Mouse (Mus musculus) retina, postnatal 1 day (tissue): ENCODE measurements at regions not wholly inside any gene's neighbourhood (a gene's known extent, or its start where the extent isn't known, plus 50 kb on each side); places are given as distances from the start of the nearest gene placed in this dataset.
A peak's percentile ranks its signal among the peaks of the same experiment; 100 is the strongest.

Source experiments
- DNase-seq: peaks from one replicate; pipeline ENCODE4 v3.0.0-alpha.2; 2012

DNA sequence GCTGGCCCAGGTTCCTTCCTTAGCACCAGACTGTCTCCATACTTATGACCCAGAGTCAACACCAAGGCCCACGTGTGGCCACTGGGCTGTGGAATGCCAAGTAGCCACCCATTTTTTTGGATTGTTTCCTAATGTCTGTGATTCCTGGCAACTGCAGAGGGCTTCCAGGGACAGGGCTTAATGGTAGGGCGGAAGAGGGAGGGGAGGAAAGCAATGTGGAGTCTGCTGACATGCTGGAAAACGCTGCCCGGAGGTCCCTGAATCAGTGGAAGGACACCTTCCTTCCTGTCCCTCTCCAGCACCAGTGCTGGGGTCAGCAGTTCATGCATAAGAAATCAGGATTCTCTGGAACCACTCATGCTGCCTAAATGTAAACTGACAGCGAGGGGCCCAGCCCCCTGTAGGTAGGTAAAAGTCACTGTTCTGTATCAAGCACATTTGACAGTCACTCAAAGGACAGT, 90.8 kb downstream of the Iyd start:
- peak; percentile 81 for DNase-seq

GRCm38 (mm10) chr10:3633871-3634496, 93.9 kb downstream of the Iyd start:
- peak; percentile 18 for DNase-seq

DNA sequence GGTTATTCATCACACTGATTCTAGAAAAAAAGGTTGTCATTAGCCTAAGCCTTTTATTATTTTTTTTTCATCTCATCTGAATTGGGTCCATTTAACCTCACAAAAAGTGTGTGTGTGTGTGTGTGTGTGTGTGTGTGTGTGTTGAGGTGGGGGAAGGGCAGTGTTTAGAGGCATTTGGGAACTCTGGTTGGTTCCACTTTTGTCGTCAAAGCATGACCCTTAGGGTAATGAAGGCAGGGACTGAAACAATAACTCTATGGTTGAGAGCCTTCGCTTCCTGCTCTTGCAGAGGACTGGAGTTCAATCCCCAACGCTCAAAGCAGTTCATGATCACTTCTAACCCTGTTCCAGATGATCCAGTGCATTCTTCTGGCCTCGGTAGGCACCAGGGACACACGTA, 96.1 kb upstream of the Plekhg1 start:
- DNase-seq: no peak

GRCm38 (mm10) chr10:3645030-3645429, 95.1 kb upstream of the Plekhg1 start:
- DNase-seq: no peak

- no peak for DNase-seq
These were observed 93.8 kb upstream of the Plekhg1 start for GRCm38 (mm10) chr10:3646151-3646910.

DNA sequence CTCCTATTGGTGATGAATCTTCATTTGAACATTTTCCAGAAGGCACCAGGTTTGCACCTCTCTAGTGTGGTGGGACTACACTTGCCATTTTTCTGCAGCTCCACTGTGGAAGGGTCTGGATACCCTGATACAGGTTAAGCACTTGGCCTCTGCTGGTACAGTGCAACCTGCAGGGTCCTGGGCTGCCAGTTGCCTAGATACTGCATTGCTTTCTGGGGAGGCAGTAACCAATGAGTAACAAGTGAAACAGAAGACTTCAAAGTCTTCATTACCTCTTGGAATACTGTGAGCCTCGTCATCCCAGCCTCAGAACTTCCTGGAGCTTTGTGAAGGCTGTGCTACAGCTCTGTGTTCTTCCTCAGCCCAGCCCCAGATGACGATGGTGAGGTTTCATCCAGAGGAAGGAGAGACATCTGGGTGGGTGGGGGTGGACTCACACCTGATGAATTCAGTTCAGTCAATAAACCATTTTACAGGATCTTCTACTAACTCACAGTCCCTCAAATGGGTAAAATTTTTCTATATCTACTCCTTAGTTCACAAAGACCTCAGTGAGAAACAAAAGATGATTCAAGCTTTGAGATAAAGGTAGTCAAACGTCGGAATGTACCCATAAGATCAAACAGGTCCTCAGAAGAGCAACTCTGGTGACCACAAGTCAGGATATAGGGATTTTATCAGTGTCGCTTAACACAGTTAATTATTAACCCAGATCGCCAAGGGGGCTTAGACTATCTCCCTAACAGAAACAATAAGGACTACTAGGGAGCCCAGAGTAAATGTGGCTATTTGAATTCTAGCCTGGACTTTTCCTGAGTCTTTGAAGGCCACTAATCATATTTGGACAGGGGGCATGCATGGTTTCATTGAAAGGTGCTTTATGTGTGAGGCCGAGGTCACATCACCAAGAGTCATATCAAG, 92.1 kb upstream of the Plekhg1 start:
- DNase-seq: no peak

DNA sequence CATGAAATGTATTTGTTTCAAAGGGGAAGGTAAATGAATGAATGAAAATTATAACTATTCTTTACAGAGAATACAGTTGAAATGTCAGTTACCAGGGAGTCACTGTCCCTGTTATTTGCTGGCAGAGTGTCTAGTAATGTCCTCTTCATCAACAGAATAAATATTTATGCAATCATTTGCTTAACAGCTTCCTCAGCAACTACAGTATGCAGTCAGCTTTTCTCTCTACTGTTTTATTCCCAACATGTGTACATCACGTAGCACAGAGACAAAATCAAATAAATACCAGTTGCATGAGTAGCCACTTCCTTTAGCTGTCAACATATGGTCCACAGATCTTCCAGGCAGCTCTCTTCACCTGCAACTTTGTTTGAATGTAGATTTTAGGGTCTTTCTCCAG, 90.2 kb upstream of the Plekhg1 start:
- no peak for DNase-seq

DNA sequence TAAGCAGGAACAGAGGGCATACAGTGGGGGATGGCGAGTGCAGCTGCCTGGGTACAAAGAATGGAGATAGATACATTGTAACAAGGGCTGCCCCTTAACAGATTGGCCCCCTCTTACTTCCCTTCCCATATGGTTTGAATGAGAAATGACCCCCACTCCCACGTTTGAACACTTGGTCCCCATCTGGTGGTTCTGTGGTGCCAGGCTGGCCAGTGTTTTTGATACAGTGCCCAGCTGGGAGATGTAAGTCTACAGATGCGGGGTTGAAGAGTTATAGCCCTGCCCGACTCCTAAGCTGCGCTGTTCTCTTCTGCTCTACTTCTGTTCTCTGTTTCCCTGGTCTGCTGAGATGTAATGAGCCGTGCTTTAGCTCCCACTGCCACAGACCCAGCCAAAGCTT, 89.6 kb upstream of the Plekhg1 start:
- no peak for DNase-seq

GRCm38 (mm10) chr10:3652522-3652921, 87.6 kb upstream of the Plekhg1 start:
- DNase-seq: no peak

GRCm38 (mm10) chr10:3656081-3656480, 84.1 kb upstream of the Plekhg1 start:
- DNase-seq: no peak

DNA sequence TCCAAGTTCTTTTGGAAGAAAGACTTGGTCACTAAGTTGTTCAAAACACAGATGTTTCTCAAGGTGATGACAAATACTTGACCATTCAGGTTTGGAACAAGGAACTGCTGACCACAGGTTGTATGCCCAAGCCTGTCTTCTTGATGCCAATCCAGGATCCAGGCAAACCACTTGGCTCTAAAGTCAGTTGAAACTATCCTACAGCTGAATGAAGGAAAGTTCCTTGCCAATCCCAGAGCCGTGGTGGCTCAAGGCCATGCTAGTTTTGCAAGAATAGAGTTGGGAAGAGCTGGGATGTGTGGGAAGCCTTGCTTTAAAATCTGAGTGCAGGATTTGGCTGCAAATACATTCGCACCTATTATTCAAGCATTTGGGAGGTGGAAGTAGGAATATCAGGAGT, 78.0 kb upstream of the Plekhg1 start:
- no peak for DNase-seq

- DNase-seq: no peak
These were observed 77.6 kb upstream of the Plekhg1 start for GRCm38 (mm10) chr10:3662571-3662970.

GRCm38 (mm10) chr10:3663296-3663695, 76.9 kb upstream of the Plekhg1 start:
- DNase-seq: no peak

- no peak for DNase-seq
These were observed 55.7 kb upstream of the Plekhg1 start for GRCm38 (mm10) chr10:3684481-3684880.
